Mouse (Mus musculus) MEL (cell line): ENCODE measurements around the gene Tbc1d21.

ENCODE experiments used
- CHD2 ChIP-seq: IDR thresholded peaks from 2 replicates; pipeline ENCODE4 v1.6.1; 2011; ENCODE audit warnings: low read length, improper control_type of control experiment
- CTCF ChIP-seq, 3 experiments: IDR thresholded peaks in 2 of 3; conservative IDR thresholded peaks in 1 of 3; 2 replicates each; pipeline ENCODE4 v1.5.1; 2011 to 2012; ENCODE audit warnings: low read length in 3 of 3, low read depth in 2 of 3, mild to moderate bottlenecking in 2 of 3, improper control_type of control experiment in 1 of 3, inconsistent platforms in 1 of 3, mixed read lengths in 1 of 3, moderate library complexity in 1 of 3; ENCODE audit not compliant: control insufficient read depth in 1 of 3, insufficient read depth in 1 of 3, poor library complexity in 1 of 3, severe bottlenecking in 1 of 3
- ETS1 ChIP-seq: IDR thresholded peaks from 2 replicates; pipeline ENCODE4 v1.6.1; 2012; ENCODE audit warnings: low read depth, mild to moderate bottlenecking, inconsistent platforms, low read length, improper control_type of control experiment, moderate library complexity
- MXI1 ChIP-seq: IDR thresholded peaks from 2 replicates; pipeline ENCODE4 v1.6.1; 2011; ENCODE audit warnings: mild to moderate bottlenecking, low read depth, low read length, improper control_type of control experiment
- POLR2AphosphoS5 ChIP-seq: IDR thresholded peaks from 2 replicates; pipeline ENCODE4 v1.6.1; 2012; ENCODE audit warnings: low read depth, borderline replicate concordance, mild to moderate bottlenecking, inconsistent platforms, low read length, moderate library complexity, mixed read lengths

DNA sequence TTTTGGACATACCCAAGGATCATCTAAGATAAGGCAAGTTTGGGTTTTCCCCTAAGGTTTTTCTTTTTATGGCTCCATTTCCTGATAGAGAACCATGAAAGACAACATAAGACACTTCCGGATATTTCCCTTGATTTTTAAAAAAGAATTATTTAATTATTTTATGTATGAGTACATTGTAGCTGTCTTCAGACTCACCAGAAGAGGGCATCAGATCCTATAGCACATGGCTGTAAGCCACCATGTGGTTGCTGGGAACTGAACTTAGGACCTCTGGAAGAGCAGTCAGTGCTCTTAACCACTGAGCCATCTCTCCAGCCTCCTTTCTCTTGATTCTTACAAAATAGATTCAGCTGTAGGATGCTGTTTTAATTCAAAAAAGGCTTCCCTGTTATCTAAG, 28.5 kb downstream of the Tbc1d21 start:
- TF ChIP-seq MXI1 = no peak
- TF ChIP-seq POLR2AphosphoS5 = no peak
- TF ChIP-seq CTCF (IDR thresholded peaks at IDR 0.05 in 2 of 3, conservative IDR thresholded peaks at IDR 0.05 in 1 of 3; ENCODE audit: control insufficient read depth in 1 of 3, insufficient read depth in 1 of 3, low read depth in 2 of 3, low read length in 3 of 3, poor library complexity in 1 of 3, severe bottlenecking in 1 of 3) = peak in 1 of 3 experiments; percentile 28; a peak in 2 of 6 replicates
- TF ChIP-seq ETS1 = no peak
- no peak for TF ChIP-seq CHD2
